Mouse (Mus musculus) left cerebral cortex, adult 8-10 months (tissue): Measurements from ENCODE around the gene Slc18a2. TPM values are rescaled to one million over a fixed set of nuclear protein-coding genes. Genes with fewer than 3 reads are reported as not detected.
A peak's percentile ranks its signal among the peaks of the same experiment; 100 is the strongest.

Experiments used
- DNase-seq, 2 experiments: peaks; one replicate each; pipeline ENCODE4 v3.0.0; 2022; ENCODE audit warnings: low spot score in 2 of 2
- total RNA-seq, 4 experiments: library from RNA; stranded (reverse); gene quantifications; 2 replicates each; pipeline ENCODE4 v1.2.4; 2022

Slc18a2 gene
- total RNA-seq, 4 experiments from 2014 or later = 0.23 to 0.63 (median 0.47) TPM

GRCm38 (mm10) chr19:59276354-59276753 lies 15.7 kb downstream of the Slc18a2 start:
- DNase-seq = no peak

GRCm38 (mm10) chr19:59280841-59281240 lies 20.1 kb downstream of the Slc18a2 start:
- DNase-seq = no peak

- no peak for DNase-seq
Measured at GRCm38 (mm10) chr19:59282001-59282400, 21.3 kb downstream of the Slc18a2 start.

GRCm38 (mm10) chr19:59289042-59289441 lies 28.3 kb downstream of the Slc18a2 start:
- no peak for DNase-seq

GRCm38 (mm10) chr19:59289811-59290210 lies 29.1 kb downstream of the Slc18a2 start:
- DNase-seq = no peak

GRCm38 (mm10) chr19:59292183-59292839 lies 31.6 kb downstream of the Slc18a2 start:
- no peak for DNase-seq

GRCm38 (mm10) chr19:59315308-59315707 lies 54.6 kb downstream of the Slc18a2 start:
- DNase-seq = no peak

- DNase-seq = no peak
Measured at GRCm38 (mm10) chr19:59316571-59316970, 55.9 kb downstream of the Slc18a2 start.

- DNase-seq = no peak
Measured at GRCm38 (mm10) chr19:59321990-59322389, 61.3 kb downstream of the Slc18a2 start, which contains the start of gene Rps12-ps3. Gene Rps12-ps3 (plus strand): TSS chr19:59322290.

- DNase-seq = no peak
Measured at GRCm38 (mm10) chr19:59330816-59331225, 70.1 kb downstream of the Slc18a2 start.

GRCm38 (mm10) chr19:59336655-59337054 lies 76.0 kb downstream of the Slc18a2 start:
- no peak for DNase-seq

GRCm38 (mm10) chr19:59337872-59338681 lies 77.4 kb downstream of the Slc18a2 start:
- no peak for DNase-seq

- no peak for DNase-seq
Measured at GRCm38 (mm10) chr19:59339908-59340307, 79.2 kb downstream of the Slc18a2 start.

GRCm38 (mm10) chr19:59342964-59343363 lies 82.3 kb downstream of the Slc18a2 start:
- no peak for DNase-seq

- DNase-seq = peak in 1 of 2 experiments; percentile 10
Measured at GRCm38 (mm10) chr19:59344304-59344711, 83.6 kb downstream of the Slc18a2 start.

GRCm38 (mm10) chr19:59345081-59345657 lies 84.5 kb downstream of the Slc18a2 start:
- peak; percentile 31 to 47 for DNase-seq

Other genes starting within 250 kb of the Slc18a2 start
- 10 to 100 TPM; 24.2 to 26.9 (median 25.7) TPM for gene Shtn1, start 184.8 kb upstream of the Slc18a2 start, total RNA-seq
- 1 to 10 TPM; 1.8 to 2.5 (median 1.9) TPM for gene Vax1, start 90.8 kb upstream of the Slc18a2 start, total RNA-seq
- gene Kcnk18, start 41.7 kb upstream of the Slc18a2 start, total RNA-seq = not detected
- gene Rps12-ps3, start 61.4 kb downstream of the Slc18a2 start, total RNA-seq = 100 to 1,000 TPM; 184 to 310 (median 253) TPM
- 10 to 100 TPM; 54.3 to 58.5 (median 56.5) TPM for gene Pdzd8, start 84.9 kb downstream of the Slc18a2 start, total RNA-seq
- 10 to 100 TPM in 3 of 4 experiments, 1 to 10 TPM in 1; 9.1 to 13.3 (median 11.3) TPM for gene Emx2, start 197.5 kb downstream of the Slc18a2 start, total RNA-seq